Mouse (Mus musculus): ENCODE measurements around the gene Cpne6. TPM values are rescaled to one million over a fixed set of nuclear protein-coding genes. Genes with fewer than 3 reads are reported as not detected.

Cpne6 gene
- total RNA-seq, 2 experiments from 2014 or later = not detected

GRCm38 (mm10) chr14:55496761-55497448, 13.3 kb upstream of the Cpne6 start:
- DNase-seq (ENCODE audit: low spot score in 2 of 2) = no peak

- peak; percentile 79 to 83 for DNase-seq (ENCODE audit: low spot score in 2 of 2)
Measured at GRCm38 (mm10) chr14:55497449-55497821, 12.8 kb upstream of the Cpne6 start.

- no peak for DNase-seq (ENCODE audit: low spot score in 2 of 2)
Measured at GRCm38 (mm10) chr14:55505612-55506011, 4.6 kb upstream of the Cpne6 start.

- no peak for DNase-seq (ENCODE audit: low spot score in 2 of 2)
Measured at GRCm38 (mm10) chr14:55507801-55508200, 2.4 kb upstream of the Cpne6 start.

GRCm38 (mm10) chr14:55509540-55509939, 705 bp upstream of the Cpne6 start:
- DNase-seq (ENCODE audit: low spot score in 2 of 2) = no peak

GRCm38 (mm10) chr14:55511037-55511436, 792 bp downstream of the Cpne6 start:
- DNase-seq (ENCODE audit: low spot score in 2 of 2) = no peak

- DNase-seq (ENCODE audit: low spot score in 2 of 2) = no peak
Measured at GRCm38 (mm10) chr14:55513927-55514326, 3.7 kb downstream of the Cpne6 start.

- no peak for DNase-seq (ENCODE audit: low spot score in 2 of 2)
Measured at GRCm38 (mm10) chr14:55515846-55516245, 5.6 kb downstream of the Cpne6 start.

GRCm38 (mm10) chr14:55518897-55519296, 8.7 kb downstream of the Cpne6 start:
- DNase-seq (ENCODE audit: low spot score in 2 of 2) = no peak

- DNase-seq (ENCODE audit: low spot score in 2 of 2) = no peak
Measured at GRCm38 (mm10) chr14:55519604-55520003, 9.4 kb downstream of the Cpne6 start.

- no peak for DNase-seq (ENCODE audit: low spot score in 2 of 2)
Measured at GRCm38 (mm10) chr14:55520451-55521361, 10.5 kb downstream of the Cpne6 start.

- no peak for DNase-seq (ENCODE audit: low spot score in 2 of 2)
Measured at GRCm38 (mm10) chr14:55524062-55524461, 13.8 kb downstream of the Cpne6 start.

GRCm38 (mm10) chr14:55524785-55525184, 14.5 kb downstream of the Cpne6 start, which contains the start of gene Nrl:
Nrl (minus strand) TSS chr14:55524981.
- no peak for DNase-seq (ENCODE audit: low spot score in 2 of 2)

GRCm38 (mm10) chr14:55526674-55527073, 16.4 kb downstream of the Cpne6 start:
- no peak for DNase-seq (ENCODE audit: low spot score in 2 of 2)

GRCm38 (mm10) chr14:55527940-55528339, 17.7 kb downstream of the Cpne6 start:
- DNase-seq (ENCODE audit: low spot score in 2 of 2) = no peak

- no peak for DNase-seq (ENCODE audit: low spot score in 2 of 2)
Measured at GRCm38 (mm10) chr14:55536116-55536745, 26.0 kb downstream of the Cpne6 start.

GRCm38 (mm10) chr14:55540067-55540786, 30.0 kb downstream of the Cpne6 start, which contains the start of gene Pck2:
Pck2 (plus strand) TSS chr14:55540266.
- DNase-seq (ENCODE audit: low spot score in 2 of 2) = peak; percentile 75 to 85

GRCm38 (mm10) chr14:55540787-55541321, 30.6 kb downstream of the Cpne6 start:
- peak; percentile 70 to 82 for DNase-seq (ENCODE audit: low spot score in 2 of 2)

GRCm38 (mm10) chr14:55542268-55542667, 32.0 kb downstream of the Cpne6 start:
- no peak for DNase-seq (ENCODE audit: low spot score in 2 of 2)

- no peak for DNase-seq (ENCODE audit: low spot score in 2 of 2)
Measured at GRCm38 (mm10) chr14:55544334-55544733, 34.1 kb downstream of the Cpne6 start.

GRCm38 (mm10) chr14:55550191-55550590, 39.9 kb downstream of the Cpne6 start:
- DNase-seq (ENCODE audit: low spot score in 2 of 2) = no peak

All from gastrocnemius, postnatal 4 days (tissue).